Comparison of ENCODE assay signal across 22 mouse cellular contexts in genomic region chr6:53856775-53857174, GRCm38 (mm10). TPM values are rescaled to one million over a fixed set of nuclear protein-coding genes. Genes with fewer than 3 reads are reported as not detected.
DNase-seq lines count a peak whose midpoint lies in the region; ATAC-seq and TF ChIP-seq lines count a peak whose summit lies in the region.
"Had no signal": no experiment of that assay in that cellular context is flagged by ENCODE, and none has a peak within 500 bp of the region (broad histone marks: within the 10 kb centered on the region; RNA-seq: fewer than 3 reads in every experiment).

No protein-coding gene starts in this region.

- TF ChIP-seq CTCF in gastrocnemius, adult 2 months (IDR thresholded peaks at IDR 0.05), result no peak
- no peak for TF ChIP-seq CTCF in left cerebral cortex, adult 2 months (IDR thresholded peaks at IDR 0.05)

- H3K27ac ChIP-seq in gastrocnemius, adult 2 months, result peak overlapping the region; percentile 28; the same call in 1 of the 2 replicates
- peak overlapping the region; percentile 61 for H3K27ac ChIP-seq in embryonic facial prominence, embryonic 14.5 days (replicated peaks; ENCODE audit: low read depth, low read length)
- no peak overlapping the region for H3K27ac ChIP-seq in left cerebral cortex, adult 2 months
- H3K27ac ChIP-seq: forebrain, embryonic 15.5 days; intestine, embryonic 15.5 days had no signal

- H3K36me3 ChIP-seq in embryonic facial prominence, embryonic 14.5 days (ENCODE audit: control insufficient read depth, insufficient read depth, low read length), result no peaks in the 10 kb centered on the region
- H3K36me3 ChIP-seq: forebrain, embryonic 15.5 days; intestine, embryonic 15.5 days had no signal

- no peak for ATAC-seq in embryonic facial prominence, embryonic 14.5 days (ENCODE audit: low read depth)
- ATAC-seq: forebrain, embryonic 15.5 days; hindbrain, embryonic 16.5 days; intestine, embryonic 15.5 days; Patski had no signal

- H3K27me3 ChIP-seq in embryonic facial prominence, embryonic 14.5 days (replicated peaks; ENCODE audit: control insufficient read depth, insufficient read depth, low read length), result no peaks in the 10 kb centered on the region
- H3K27me3 ChIP-seq: forebrain, embryonic 15.5 days; intestine, embryonic 15.5 days; Patski had no signal

- H3K9ac ChIP-seq in embryonic facial prominence, embryonic 14.5 days (ENCODE audit: low read depth, low read length), result no peak overlapping the region
- H3K9ac ChIP-seq: forebrain, embryonic 15.5 days; intestine, embryonic 15.5 days had no signal

- intact Hi-C loops in gastrocnemius, adult 2 months (cut with DNase I), result no loop called here
- intact Hi-C loops in left cerebral cortex, adult 2 months (cut with DNase I), result loop anchor here (2.0 to 10.0 kb wide), 2 partner anchors 36 to 1372 kb away; partner anchors contain the start of gene Tril

- peaks cover 41% of the 10 kb centered on the region for H3K4me1 ChIP-seq in embryonic facial prominence, embryonic 14.5 days (ENCODE audit: control insufficient read depth, insufficient read depth, low read length)
- H3K4me1 ChIP-seq: forebrain, embryonic 15.5 days had no signal

- WGBS in embryonic facial prominence, embryonic 14.5 days, result 68% methylated on average over 2 of the region's 2 CpGs

- no peak overlapping the region for H3K4me2 ChIP-seq in embryonic facial prominence, embryonic 14.5 days (ENCODE audit: low read depth, low read length)
- H3K4me2 ChIP-seq: forebrain, embryonic 15.5 days; intestine, embryonic 15.5 days had no signal

- no peak overlapping the region for H3K4me3 ChIP-seq in gastrocnemius, adult 2 months
- no peak overlapping the region for H3K4me3 ChIP-seq in embryonic facial prominence, embryonic 14.5 days (ENCODE audit: low read depth, low read length)
- no peak overlapping the region for H3K4me3 ChIP-seq in left cerebral cortex, adult 2 months
- H3K4me3 ChIP-seq: forebrain, embryonic 15.5 days; intestine, embryonic 15.5 days had no signal

- DNase-seq in gastrocnemius, adult 2 months, result peak; percentile 55
- DNase-seq in gastrocnemius, adult 8-10 months (ENCODE audit: low spot score in 2 of 2), result no peak
- DNase-seq in layer of hippocampus, adult 9-11 months, result peak; percentile 28
- no peak for DNase-seq in layer of hippocampus, adult 9-10 months (ENCODE audit: low spot score)
- peak; percentile 44 for DNase-seq in 3T3-L1 (ENCODE audit: low read depth, low spot score)
- no peak for DNase-seq in embryonic facial prominence, embryonic 14.5 days (ENCODE audit: low spot score)
- DNase-seq in left cerebral cortex, adult 2 months (ENCODE audit: extremely low spot score in 1 of 2, low spot score in 2 of 2), result no peak
- DNase-seq: adrenal gland, adult 8-10 months; cerebellum, adult 11-12 months; heart, postnatal 4 days; kidney, adult 8-10 months; kidney, postnatal 10 days; left cerebral cortex, postnatal 4 days; lung, postnatal 4 days; midbrain, embryonic 14.5 days; spleen, adult 18-20 months had no signal

- H3K9me3 ChIP-seq in embryonic facial prominence, embryonic 14.5 days (ENCODE audit: control insufficient read depth, low read length), result no peaks in the 10 kb centered on the region
- H3K9me3 ChIP-seq: forebrain, embryonic 15.5 days; intestine, embryonic 15.5 days had no signal

RNA-seq across cellular contexts. Expression of gene Tril, which starts 36.1 kb away (rescaled TPM):
- total RNA-seq in gastrocnemius, adult 2 months (2021), result 1 to 10 TPM; 1.3 to 2.2 TPM
- total RNA-seq in gastrocnemius, adult 8-10 months (2022), result 1 to 10 TPM; 1.1 to 1.5 (median 1.3) TPM
- polyA plus RNA-seq in embryonic facial prominence, embryonic 14.5 days (2014; fragmentation: Nextera tagmentation; extraction: Ambion mirVana), result 27.0 and 35.9 TPM in 2 replicates
- total RNA-seq in left cerebral cortex, adult 2 months (2021), result 10 to 100 TPM; 29.0 to 36.4 TPM
- total RNA-seq: granulocyte monocyte progenitor cell, adult 5-6 weeks; megakaryocyte-erythroid progenitor cell, adult 5-6 weeks had no signal

Comparison
In these comparisons a context has a peak if more than half of its experiments do, and no peak if none do; other contexts are left out.
1. DNase-seq: peak in gastrocnemius, adult 2 months (single experiment), layer of hippocampus, adult 9-11 months (single experiment) and 3T3-L1 (single experiment); none in gastrocnemius, adult 8-10 months (0 of 2), layer of hippocampus, adult 9-10 months (single experiment), embryonic facial prominence, embryonic 14.5 days (single experiment) and left cerebral cortex, adult 2 months (0 of 2).
2. RNA of gene Tril, which starts 36.1 kb away (total RNA-seq): 29.0 to 36.4 TPM in left cerebral cortex, adult 2 months; 1.3 to 2.2 TPM in gastrocnemius, adult 2 months and 1.1 to 1.5 TPM in gastrocnemius, adult 8-10 months; every median in the first group is over 4 times any median in the second.